Comparison of ENCODE assay signal across 8 mouse cellular contexts in genomic region chr11:69012071-69012601, GRCm38 (mm10). TPM values are rescaled to one million over a fixed set of nuclear protein-coding genes. Genes with fewer than 3 reads are reported as not detected.
DNase-seq lines count a peak whose midpoint lies in the region; ATAC-seq and TF ChIP-seq lines count a peak whose summit lies in the region.

No protein-coding gene starts in this region.

- no peaks in the 10 kb centered on the region for H3K9me3 ChIP-seq in heart, embryonic 10.5 days
- H3K9me3 ChIP-seq in kidney, embryonic 16.5 days (ENCODE audit: low read length): no peaks in the 10 kb centered on the region

- peak overlapping the region; percentile 84 for H3K9ac ChIP-seq in kidney, embryonic 16.5 days (replicated peaks; ENCODE audit: low read length)
- peak overlapping the region; percentile 68 for H3K9ac ChIP-seq in liver, adult 2 months (ENCODE audit: low read depth, low read length)

- peak; percentile 62; the same call in 1 of the 2 replicates for ATAC-seq in kidney, embryonic 16.5 days (ENCODE audit: low FRiP score, low TSS enrichment)

- peak overlapping the region; percentile 84 for H3K27ac ChIP-seq in bone marrow macrophage, adult 2 months (ENCODE audit: insufficient read depth, low read depth, low read length)
- H3K27ac ChIP-seq in embryonic fibroblast, embryonic 13.5 days (ENCODE audit: insufficient read depth, low read length): peak overlapping the region; percentile 66
- H3K27ac ChIP-seq in heart, embryonic 10.5 days: peak overlapping the region; percentile 94
- H3K27ac ChIP-seq in kidney, embryonic 16.5 days (ENCODE audit: low read length): peak overlapping the region; percentile 94
- peak overlapping the region; percentile 66 for H3K27ac ChIP-seq in liver, adult 2 months (replicated peaks; ENCODE audit: insufficient read depth, low read depth, low read length)

- peak overlapping the region; percentile 80 for H3K4me3 ChIP-seq in bone marrow macrophage, adult 2 months (ENCODE audit: insufficient read depth, low read length)
- H3K4me3 ChIP-seq in embryonic fibroblast, embryonic 13.5 days (ENCODE audit: insufficient read depth, low read length): peak overlapping the region; percentile 89
- peak overlapping the region; percentile 65 for H3K4me3 ChIP-seq in heart, embryonic 10.5 days
- peak overlapping the region; percentile 61 for H3K4me3 ChIP-seq in kidney, embryonic 16.5 days (ENCODE audit: low read length)
- H3K4me3 ChIP-seq in liver, adult 2 months (ENCODE audit: insufficient read depth, low read depth, low read length): peak overlapping the region; percentile 55
- H3K4me3 ChIP-seq in myocyte: peak overlapping the region; percentile 38

- WGBS in heart, embryonic 10.5 days: 1% methylated on average over 18 of the region's 18 CpGs
- WGBS in kidney, embryonic 16.5 days: 1% methylated on average over 18 of the region's 18 CpGs
- WGBS in liver, adult 2 months: under 1% methylated on average over 18 of the region's 18 CpGs

- no peaks in the 10 kb centered on the region for H3K27me3 ChIP-seq in heart, embryonic 10.5 days (ENCODE audit: insufficient read depth, poor library complexity, severe bottlenecking)
- no peaks in the 10 kb centered on the region for H3K27me3 ChIP-seq in kidney, embryonic 16.5 days (ENCODE audit: insufficient read depth, low read length)
- no peaks in the 10 kb centered on the region for H3K27me3 ChIP-seq in liver, adult 2 months (ENCODE audit: control insufficient read depth, insufficient read depth, low read length)
- H3K27me3 ChIP-seq in myocyte (ENCODE audit: control insufficient read depth, insufficient read depth, insufficient read length): no peaks in the 10 kb centered on the region
- no peaks in the 10 kb centered on the region for H3K27me3 ChIP-seq in splenic B cell, adult 2 months (ENCODE audit: control insufficient read depth, insufficient read depth, low read length, poor library complexity, severe bottlenecking)

- 0 out of 2 replicates have a peak, but pooled peaks cover 3% of the 10 kb centered on the region for H3K79me2 ChIP-seq in liver, adult 2 months (ENCODE audit: control insufficient read depth, insufficient read depth, low read length)
- peaks cover 23% of the 10 kb centered on the region for H3K79me2 ChIP-seq in myocyte (ENCODE audit: control insufficient read depth, insufficient read depth)

- H3K4me2 ChIP-seq in kidney, embryonic 16.5 days (replicated peaks; ENCODE audit: low read depth, low read length): peak overlapping the region; percentile 90
- peak overlapping the region; percentile 93 for H3K4me2 ChIP-seq in myocyte (ENCODE audit: low read depth)

- H3K4me1 ChIP-seq in bone marrow macrophage, adult 2 months (ENCODE audit: control insufficient read depth, insufficient read depth, low read length): peaks cover 16% of the 10 kb centered on the region
- H3K4me1 ChIP-seq in embryonic fibroblast, embryonic 13.5 days (ENCODE audit: control insufficient read depth, insufficient read depth, low read length): no peaks in the 10 kb centered on the region
- peaks cover 30% of the 10 kb centered on the region for H3K4me1 ChIP-seq in heart, embryonic 10.5 days
- H3K4me1 ChIP-seq in kidney, embryonic 16.5 days (ENCODE audit: insufficient read depth, low read length): peaks cover 30% of the 10 kb centered on the region
- H3K4me1 ChIP-seq in liver, adult 2 months (ENCODE audit: control insufficient read depth, insufficient read depth, low read length): peaks cover 6% of the 10 kb centered on the region

- H3ac ChIP-seq in myocyte (ENCODE audit: control insufficient read depth, insufficient read length): no peak overlapping the region

- DNase-seq in A20 (ENCODE audit: low read depth, low spot score): peak; percentile 94
- DNase-seq in heart, embryonic 10.5 days (ENCODE audit: low spot score): peak; percentile 97
- peak; percentile 93 for DNase-seq in liver, adult 2 months (ENCODE audit: extremely low read depth, low read depth, low spot score)
- DNase-seq in splenic B cell, adult 2 months (ENCODE audit: low read depth, low spot score): peak; percentile 90

- no peak for TF ChIP-seq POLR2A in bone marrow macrophage, adult 2 months (IDR thresholded peaks at IDR 0.05; ENCODE audit: borderline replicate concordance, low read depth, low read length)
- peak; percentile 96 for TF ChIP-seq POLR2A in embryonic fibroblast, embryonic 13.5 days (IDR thresholded peaks at IDR 0.05; ENCODE audit: low read depth, low read length)
- TF ChIP-seq POLR2A in liver, adult 2 months (IDR thresholded peaks at IDR 0.05; ENCODE audit: extremely low read depth, insufficient read depth, low read length): peak; percentile 55; the same call in 1 of the 2 replicates
- TF ChIP-seq POLR2A in myocyte (IDR thresholded peaks at IDR 0.05; ENCODE audit: insufficient read length, low read depth): peak; percentile 76

- no peaks in the 10 kb centered on the region for H3K36me3 ChIP-seq in heart, embryonic 10.5 days
- no peaks in the 10 kb centered on the region for H3K36me3 ChIP-seq in kidney, embryonic 16.5 days (ENCODE audit: insufficient read depth, low read length)
- H3K36me3 ChIP-seq in liver, adult 2 months (ENCODE audit: control insufficient read depth, insufficient read depth, low read length): no peaks in the 10 kb centered on the region
- H3K36me3 ChIP-seq in myocyte (ENCODE audit: control insufficient read depth, insufficient read depth): no peaks in the 10 kb centered on the region
- H3K36me3 ChIP-seq in splenic B cell, adult 2 months (ENCODE audit: control insufficient read depth, insufficient read depth, low read length, poor library complexity, severe bottlenecking): no peaks in the 10 kb centered on the region

- no peak for TF ChIP-seq CTCF in bone marrow macrophage, adult 2 months (IDR thresholded peaks at IDR 0.05; ENCODE audit: low read depth, low read length)
- TF ChIP-seq CTCF in embryonic fibroblast, embryonic 13.5 days (IDR thresholded peaks at IDR 0.05; ENCODE audit: borderline replicate concordance, insufficient read depth, low read length): no peak
- no peak for TF ChIP-seq CTCF in liver, adult 2 months (IDR thresholded peaks at IDR 0.05; ENCODE audit: low read depth, low read length)

TF ChIP-seq in myocyte, 11 proteins besides CTCF, POLR2A, EP300 and RAD21:
- TF ChIP-seq POLR2AphosphoS2 (IDR thresholded peaks at IDR 0.05; ENCODE audit: insufficient read length, low read depth): peak; percentile 80
- no peak for TF ChIP-seq MYOG (IDR thresholded peaks at IDR 0.05; ENCODE audit: control insufficient read depth in 1 of 3, insufficient read depth in 1 of 3, insufficient read length in 2 of 3, low read depth in 2 of 3)
TF ChIP-seq in myocyte: peak in this region for 1.

RNA-seq across cellular contexts. Expression of gene Ctc1, which starts 3.6 kb away (rescaled TPM):
- 41.4 and 44.2 TPM in 2 replicates for polyA plus RNA-seq in bone marrow macrophage, adult 2 months (2012; ENCODE audit: insufficient read depth, insufficient read length, missing spikeins)
- polyA plus RNA-seq in embryonic fibroblast, embryonic 13.5 days (2011; ENCODE audit: insufficient read length, low read depth, missing spikeins): 43.2 and 44.2 TPM in 2 replicates
- polyA plus RNA-seq in heart, embryonic 10.5 days (2016; fragmentation: Nextera tagmentation; extraction: Ambion mirVana): 69.0 and 76.7 TPM in 2 replicates
- polyA plus RNA-seq in kidney, embryonic 16.5 days (2015; fragmentation: Nextera tagmentation; extraction: Ambion mirVana): 64.1 and 68.0 TPM in 2 replicates
- total RNA-seq in liver, adult 2 months (2014; rRNA removed): 2.6 and 5.0 TPM in 2 replicates
- 8.1 and 12.5 TPM in 2 replicates for polyA plus RNA-seq in liver, adult 2 months (2012; rRNA removed)
- polyA plus RNA-seq in myocyte (2012; fragmentation: generic; extraction: Trizol): 29.1 TPM

RNA-seq across cellular contexts. Expression of gene Pfas, which starts 3.9 kb away (rescaled TPM):
- polyA plus RNA-seq in bone marrow macrophage, adult 2 months (2012; ENCODE audit: insufficient read depth, insufficient read length, missing spikeins): 9.8 and 10.3 TPM in 2 replicates
- polyA plus RNA-seq in embryonic fibroblast, embryonic 13.5 days (2011; ENCODE audit: insufficient read length, low read depth, missing spikeins): 16.6 and 22.7 TPM in 2 replicates
- polyA plus RNA-seq in heart, embryonic 10.5 days (2016; fragmentation: Nextera tagmentation; extraction: Ambion mirVana): 30.9 and 35.6 TPM in 2 replicates
- 33.9 and 41.9 TPM in 2 replicates for polyA plus RNA-seq in kidney, embryonic 16.5 days (2015; fragmentation: Nextera tagmentation; extraction: Ambion mirVana)
- total RNA-seq in liver, adult 2 months (2014; rRNA removed): 7.0 and 9.4 TPM in 2 replicates
- 4.9 and 5.0 TPM in 2 replicates for polyA plus RNA-seq in liver, adult 2 months (2012; rRNA removed)
- polyA plus RNA-seq in myocyte (2012; fragmentation: generic; extraction: Trizol): 9.1 TPM

RNA-seq across cellular contexts. Expression of gene Aurkb, which starts 33.3 kb away (rescaled TPM):
- 52.8 and 53.9 TPM in 2 replicates for polyA plus RNA-seq in bone marrow macrophage, adult 2 months (2012; ENCODE audit: insufficient read depth, insufficient read length, missing spikeins)
- polyA plus RNA-seq in embryonic fibroblast, embryonic 13.5 days (2011; ENCODE audit: insufficient read length, low read depth, missing spikeins): 31.5 and 44.0 TPM in 2 replicates
- polyA plus RNA-seq in heart, embryonic 10.5 days (2016; fragmentation: Nextera tagmentation; extraction: Ambion mirVana): 110 and 147 TPM in 2 replicates
- polyA plus RNA-seq in kidney, embryonic 16.5 days (2015; fragmentation: Nextera tagmentation; extraction: Ambion mirVana): 176 and 177 TPM in 2 replicates
- 0.37 and 1.2 TPM in 2 replicates for total RNA-seq in liver, adult 2 months (2014; rRNA removed)
- 0.34 and 0.66 TPM in 2 replicates for polyA plus RNA-seq in liver, adult 2 months (2012; rRNA removed)
- 28.2 TPM for polyA plus RNA-seq in myocyte (2012; fragmentation: generic; extraction: Trizol)

RNA-seq across cellular contexts. Expression of gene Rangrf, which starts 37.2 kb away (rescaled TPM):
- polyA plus RNA-seq in bone marrow macrophage, adult 2 months (2012; ENCODE audit: insufficient read depth, insufficient read length, missing spikeins): 3.7 and 4.4 TPM in 2 replicates
- polyA plus RNA-seq in embryonic fibroblast, embryonic 13.5 days (2011; ENCODE audit: insufficient read length, low read depth, missing spikeins): 35.4 and 38.2 TPM in 2 replicates
- polyA plus RNA-seq in heart, embryonic 10.5 days (2016; fragmentation: Nextera tagmentation; extraction: Ambion mirVana): 79.6 and 82.1 TPM in 2 replicates
- polyA plus RNA-seq in kidney, embryonic 16.5 days (2015; fragmentation: Nextera tagmentation; extraction: Ambion mirVana): 62.3 and 63.9 TPM in 2 replicates
- 3.1 and 6.8 TPM in 2 replicates for total RNA-seq in liver, adult 2 months (2014; rRNA removed)
- polyA plus RNA-seq in liver, adult 2 months (2012; rRNA removed): 5.5 and 6.1 TPM in 2 replicates
- 56.4 TPM for polyA plus RNA-seq in myocyte (2012; fragmentation: generic; extraction: Trizol)

RNA-seq across cellular contexts. Expression of gene Slc25a35, which starts 44.2 kb away (rescaled TPM):
- polyA plus RNA-seq in bone marrow macrophage, adult 2 months (2012; ENCODE audit: insufficient read depth, insufficient read length, missing spikeins): 3.3 and 4.7 TPM in 2 replicates
- polyA plus RNA-seq in embryonic fibroblast, embryonic 13.5 days (2011; ENCODE audit: insufficient read length, low read depth, missing spikeins): 4.9 and 5.7 TPM in 2 replicates
- polyA plus RNA-seq in heart, embryonic 10.5 days (2016; fragmentation: Nextera tagmentation; extraction: Ambion mirVana): 1.2 and 1.5 TPM in 2 replicates
- 7.6 and 7.9 TPM in 2 replicates for polyA plus RNA-seq in kidney, embryonic 16.5 days (2015; fragmentation: Nextera tagmentation; extraction: Ambion mirVana)
- 0.28 and 0.81 TPM in 2 replicates for total RNA-seq in liver, adult 2 months (2014; rRNA removed)
- 2.4 and 2.5 TPM in 2 replicates for polyA plus RNA-seq in liver, adult 2 months (2012; rRNA removed)
- polyA plus RNA-seq in myocyte (2012; fragmentation: generic; extraction: Trizol): 2.3 TPM

Comparison
In these comparisons a context has a peak if more than half of its experiments do, and no peak if none do; other contexts are left out.
1. Peak in every context shown above with its lines: DNase-seq, ATAC-seq, H3K4me3 ChIP-seq and H3K27ac ChIP-seq.
2. H3K4me3 ChIP-seq: peak in every context shown above with its lines; median percentile 89 in embryonic fibroblast, embryonic 13.5 days; 80 in bone marrow macrophage, adult 2 months; 65 in heart, embryonic 10.5 days; 61 in kidney, embryonic 16.5 days; 55 in liver, adult 2 months; 38 in myocyte.
3. RNA of gene Aurkb, which starts 33.3 kb away (polyA plus RNA-seq): 176 to 177 TPM in kidney, embryonic 16.5 days, 110 to 147 TPM in heart, embryonic 10.5 days, 52.8 to 53.9 TPM in bone marrow macrophage, adult 2 months, 31.5 to 44.0 TPM in embryonic fibroblast, embryonic 13.5 days and 28.2 TPM in myocyte (single experiment); 0.34 to 0.66 TPM in liver, adult 2 months; every median in the first group is over 10 times any median in the second.